Mouse (Mus musculus) brain, embryonic 14.5 days (tissue): ENCODE results near the gene Actr2.

Experiments used
- CTCF ChIP-seq: fragments of 200-500 bp; IDR thresholded peaks from 2 replicates; pipeline ENCODE4 v1.5.1; 2012; ENCODE audit warnings: inconsistent platforms, mild to moderate bottlenecking, moderate library complexity, borderline replicate concordance; ENCODE audit not compliant: insufficient read depth, insufficient read length; ENCODE audit errors: extremely low read depth
- POLR2A ChIP-seq: fragments of 200-500 bp; IDR thresholded peaks from 2 replicates; pipeline ENCODE4 v1.6.1; 2012; ENCODE audit warnings: mild to moderate bottlenecking, inconsistent platforms, borderline replicate concordance; ENCODE audit not compliant: poor library complexity, insufficient read depth, insufficient read length, severe bottlenecking; ENCODE audit errors: extremely low read depth

- TF ChIP-seq CTCF, result no peak
- TF ChIP-seq POLR2A, result no peak
Observed at GRCm38 (mm10) chr11:20056168-20056567, 56.5 kb downstream of the Actr2 start.
